Mouse (Mus musculus): ENCODE results near the gene Dach1. TPM values are rescaled to one million over a fixed set of nuclear protein-coding genes. Genes with fewer than 3 reads are reported as not detected.

Dach1 gene
- 8.6 and 8.8 TPM in 2 replicates for polyA plus RNA-seq (2014; fragmentation: Nextera tagmentation; extraction: Ambion mirVana)

- Histone ChIP-seq H3K4me3 (ENCODE audit: low read depth, low read length) (peak within 1 kb of the TSS; percentile 78), H3K9ac (replicated peaks; ENCODE audit: low read depth, low read length) (peak within 1 kb of the TSS; percentile 65), H3K4me1 (ENCODE audit: control insufficient read depth, insufficient read depth, low read length) (no peaks in the 10 kb centered on the region), H3K27ac (ENCODE audit: low read length) (peak within 1 kb of the TSS; percentile 59; the same call in 1 of the 2 replicates), H3K27me3 (ENCODE audit: control insufficient read depth, insufficient read depth, low read length) (no peaks in the 10 kb centered on the region), H3K36me3 (ENCODE audit: control insufficient read depth, insufficient read depth, low read length) (no peaks in the 10 kb centered on the region), H3K9me3 (ENCODE audit: control insufficient read depth, low read depth, low read length) (no peaks in the 10 kb centered on the region), H3K4me2 (replicated peaks; ENCODE audit: low read depth, low read length) (peak within 1 kb of the TSS; percentile 82)
- ATAC-seq (ENCODE audit: insufficient number of reproducible peaks, insufficient read depth, low FRiP score, low read depth), result peak; percentile 62
- WGBS, result 2% methylated on average over 30 of the region's 32 CpGs
These were observed at the start of gene Dach1 for GRCm38 (mm10) chr14:98169421-98170076. TSS of gene Dach1 (minus strand) at chr14:98169765.

DNA sequence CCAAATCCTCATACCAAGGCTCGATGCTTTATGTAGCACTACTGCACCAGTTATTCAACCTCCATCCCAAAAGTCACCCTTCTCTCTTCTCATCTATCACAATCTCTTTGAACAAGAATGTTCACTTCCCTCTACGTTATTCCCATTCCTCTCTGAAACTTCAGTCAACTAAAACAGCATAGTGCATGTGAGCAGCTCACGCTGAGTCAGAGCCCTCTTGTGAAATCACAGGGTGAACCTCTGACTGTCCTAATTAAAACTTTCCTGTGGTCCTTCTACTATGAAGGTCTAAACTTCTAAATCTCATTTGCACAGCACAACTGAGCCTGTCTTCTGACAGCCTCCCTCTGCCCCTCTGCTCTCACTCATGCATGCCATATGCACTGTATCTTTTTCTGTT is 30.5 kb upstream of the Dach1 start:
- Histone ChIP-seq H3K9me3 (ENCODE audit: control insufficient read depth, low read depth, low read length) (no peaks in the 10 kb centered on the region), H3K27ac (ENCODE audit: low read length) (no peak overlapping the region), H3K27me3 (ENCODE audit: control insufficient read depth, insufficient read depth, low read length) (no peaks in the 10 kb centered on the region), H3K4me1 (ENCODE audit: control insufficient read depth, insufficient read depth, low read length) (no peaks in the 10 kb centered on the region), H3K36me3 (ENCODE audit: control insufficient read depth, insufficient read depth, low read length) (no peaks in the 10 kb centered on the region), H3K4me3 (ENCODE audit: low read depth, low read length) (no peak overlapping the region), H3K9ac (replicated peaks; ENCODE audit: low read depth, low read length) (no peak overlapping the region), H3K4me2 (replicated peaks; ENCODE audit: low read depth, low read length) (no peak overlapping the region)
- WGBS, result 86% methylated on average over 3 of the region's 3 CpGs
- ATAC-seq (ENCODE audit: insufficient number of reproducible peaks, insufficient read depth, low FRiP score, low read depth), result no peak

DNA sequence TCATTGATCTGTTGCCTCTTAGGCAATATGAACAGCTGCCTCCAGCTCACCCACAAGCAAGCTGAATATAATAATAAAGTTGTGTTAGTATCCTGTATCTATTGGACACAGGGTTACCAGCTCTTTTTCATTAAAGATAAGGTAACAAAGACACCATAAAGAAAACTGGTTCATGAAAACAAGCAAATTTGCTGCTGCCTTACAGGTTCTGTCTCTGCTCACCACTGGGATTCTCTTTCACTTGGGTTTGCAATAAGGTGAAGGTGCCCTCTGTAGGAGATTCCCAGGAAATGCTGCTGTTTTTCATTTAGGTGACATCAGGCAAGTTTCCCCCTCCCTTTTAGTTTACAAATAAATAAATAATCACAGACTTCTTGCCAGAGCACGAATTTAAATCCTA is 12.0 kb upstream of the Dach1 start:
- Histone ChIP-seq H3K27ac (ENCODE audit: low read length) (no peak overlapping the region), H3K27me3 (ENCODE audit: control insufficient read depth, insufficient read depth, low read length) (no peaks in the 10 kb centered on the region), H3K9ac (replicated peaks; ENCODE audit: low read depth, low read length) (no peak overlapping the region), H3K4me3 (ENCODE audit: low read depth, low read length) (no peak overlapping the region), H3K4me2 (replicated peaks; ENCODE audit: low read depth, low read length) (no peak overlapping the region), H3K9me3 (ENCODE audit: control insufficient read depth, low read depth, low read length) (no peaks in the 10 kb centered on the region), H3K36me3 (ENCODE audit: control insufficient read depth, insufficient read depth, low read length) (no peaks in the 10 kb centered on the region), H3K4me1 (ENCODE audit: control insufficient read depth, insufficient read depth, low read length) (no peaks in the 10 kb centered on the region)
- no peak for ATAC-seq (ENCODE audit: insufficient number of reproducible peaks, insufficient read depth, low FRiP score, low read depth)
- WGBS, result 4% methylated on average over 1 of the region's 1 CpGs

GRCm38 (mm10) chr14:98173831-98174230 is 4.3 kb upstream of the Dach1 start:
- H3K4me3 ChIP-seq (ENCODE audit: low read depth, low read length), result no peak overlapping the region
- no peak overlapping the region for H3K4me2 ChIP-seq (replicated peaks; ENCODE audit: low read depth, low read length)
- H3K27ac ChIP-seq (ENCODE audit: low read length), result no peak overlapping the region
- ATAC-seq (ENCODE audit: insufficient number of reproducible peaks, insufficient read depth, low FRiP score, low read depth), result no peak
- H3K9me3 ChIP-seq (ENCODE audit: control insufficient read depth, low read depth, low read length), result no peaks in the 10 kb centered on the region
- no peaks in the 10 kb centered on the region for H3K27me3 ChIP-seq (ENCODE audit: control insufficient read depth, insufficient read depth, low read length)
- no peaks in the 10 kb centered on the region for H3K4me1 ChIP-seq (ENCODE audit: control insufficient read depth, insufficient read depth, low read length)
- no peaks in the 10 kb centered on the region for H3K36me3 ChIP-seq (ENCODE audit: control insufficient read depth, insufficient read depth, low read length)
- 46% methylated on average over 2 of the region's 2 CpGs for WGBS
- H3K9ac ChIP-seq (replicated peaks; ENCODE audit: low read depth, low read length), result no peak overlapping the region

GRCm38 (mm10) chr14:98172394-98172905 is 2.9 kb upstream of the Dach1 start:
- Histone ChIP-seq H3K4me1 (ENCODE audit: control insufficient read depth, insufficient read depth, low read length) (no peaks in the 10 kb centered on the region), H3K9ac (replicated peaks; ENCODE audit: low read depth, low read length) (no peak overlapping the region), H3K4me2 (replicated peaks; ENCODE audit: low read depth, low read length) (no peak overlapping the region), H3K27me3 (ENCODE audit: control insufficient read depth, insufficient read depth, low read length) (no peaks in the 10 kb centered on the region), H3K4me3 (ENCODE audit: low read depth, low read length) (no peak overlapping the region), H3K27ac (ENCODE audit: low read length) (no peak overlapping the region), H3K36me3 (ENCODE audit: control insufficient read depth, insufficient read depth, low read length) (no peaks in the 10 kb centered on the region), H3K9me3 (ENCODE audit: control insufficient read depth, low read depth, low read length) (no peaks in the 10 kb centered on the region)
- WGBS, result 12% methylated on average over 5 of the region's 5 CpGs
- ATAC-seq (ENCODE audit: insufficient number of reproducible peaks, insufficient read depth, low FRiP score, low read depth), result no peak

GRCm38 (mm10) chr14:98171861-98172260 is 2.3 kb upstream of the Dach1 start:
- Histone ChIP-seq H3K9me3 (ENCODE audit: control insufficient read depth, low read depth, low read length) (no peaks in the 10 kb centered on the region), H3K27me3 (ENCODE audit: control insufficient read depth, insufficient read depth, low read length) (no peaks in the 10 kb centered on the region), H3K27ac (ENCODE audit: low read length) (no peak overlapping the region), H3K4me1 (ENCODE audit: control insufficient read depth, insufficient read depth, low read length) (no peaks in the 10 kb centered on the region), H3K4me3 (ENCODE audit: low read depth, low read length) (no peak overlapping the region), H3K4me2 (replicated peaks; ENCODE audit: low read depth, low read length) (no peak overlapping the region), H3K9ac (replicated peaks; ENCODE audit: low read depth, low read length) (no peak overlapping the region), H3K36me3 (ENCODE audit: control insufficient read depth, insufficient read depth, low read length) (no peaks in the 10 kb centered on the region)
- no peak for ATAC-seq (ENCODE audit: insufficient number of reproducible peaks, insufficient read depth, low FRiP score, low read depth)
- 22% methylated on average over 5 of the region's 5 CpGs for WGBS

- Histone ChIP-seq H3K9ac (replicated peaks; ENCODE audit: low read depth, low read length) (peak overlapping the region; percentile 65), H3K36me3 (ENCODE audit: control insufficient read depth, insufficient read depth, low read length) (no peaks in the 10 kb centered on the region), H3K9me3 (ENCODE audit: control insufficient read depth, low read depth, low read length) (no peaks in the 10 kb centered on the region), H3K4me2 (replicated peaks; ENCODE audit: low read depth, low read length) (peak overlapping the region; percentile 82), H3K27ac (ENCODE audit: low read length) (peak overlapping the region; percentile 59; the same call in 1 of the 2 replicates), H3K4me3 (ENCODE audit: low read depth, low read length) (peak overlapping the region; percentile 78), H3K4me1 (ENCODE audit: control insufficient read depth, insufficient read depth, low read length) (no peaks in the 10 kb centered on the region), H3K27me3 (ENCODE audit: control insufficient read depth, insufficient read depth, low read length) (no peaks in the 10 kb centered on the region)
- ATAC-seq (ENCODE audit: insufficient number of reproducible peaks, insufficient read depth, low FRiP score, low read depth), result peak; percentile 53; the same call in 1 of the 2 replicates
- under 1% methylated on average over 45 of the region's 45 CpGs for WGBS
These were observed 610 bp downstream of the Dach1 start for GRCm38 (mm10) chr14:98168908-98169401.

DNA sequence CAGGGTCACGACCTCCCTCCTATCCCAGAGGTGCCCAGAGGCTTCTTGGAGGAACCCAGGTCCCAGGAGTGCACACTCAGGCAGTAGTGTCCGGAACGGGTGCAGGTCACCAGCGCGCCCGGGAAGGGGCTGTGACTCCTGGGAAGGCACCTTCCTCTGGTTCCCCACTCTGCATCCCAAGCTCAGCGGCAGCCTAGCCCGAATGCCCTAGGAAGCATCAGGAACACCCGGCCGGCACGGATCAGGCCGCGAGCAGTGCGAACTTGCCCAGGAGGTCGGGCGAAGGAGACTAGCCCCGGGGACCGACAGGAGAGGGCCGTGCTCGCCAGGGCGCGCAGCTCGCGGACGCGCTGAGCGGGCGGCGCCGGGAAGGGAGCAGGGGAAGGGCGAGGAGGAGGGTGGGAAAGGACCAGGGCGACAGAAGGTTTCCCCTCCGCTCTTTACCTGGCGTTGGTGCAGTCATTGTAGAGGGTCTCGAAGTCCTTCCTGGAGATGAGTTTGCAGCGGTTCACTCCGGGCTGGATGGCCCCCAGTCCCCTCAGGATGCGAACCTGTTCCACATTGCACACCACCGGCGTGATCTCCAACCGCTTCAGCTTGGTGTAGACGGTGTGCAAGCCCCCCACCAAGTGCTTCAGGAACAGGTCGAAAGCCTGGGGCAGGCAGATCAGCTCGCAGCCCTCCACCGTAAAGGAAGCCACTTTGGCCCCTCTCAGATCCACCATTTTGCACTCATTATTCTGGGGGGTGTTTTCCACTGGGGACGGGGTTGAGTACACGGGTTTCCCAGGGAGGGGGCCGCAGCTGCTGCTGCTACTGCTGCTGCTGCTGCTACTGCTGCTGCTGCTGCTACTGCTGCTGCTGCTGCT is 1.3 kb downstream of the Dach1 start:
- no peaks in the 10 kb centered on the region for H3K27me3 ChIP-seq (ENCODE audit: control insufficient read depth, insufficient read depth, low read length)
- H3K4me3 ChIP-seq (ENCODE audit: low read depth, low read length), result peak overlapping the region; percentile 78
- H3K27ac ChIP-seq (ENCODE audit: low read length), result peak overlapping the region; percentile 59; the same call in 1 of the 2 replicates
- WGBS, result under 1% methylated on average over 46 of the region's 48 CpGs
- H3K9me3 ChIP-seq (ENCODE audit: control insufficient read depth, low read depth, low read length), result no peaks in the 10 kb centered on the region
- no peaks in the 10 kb centered on the region for H3K36me3 ChIP-seq (ENCODE audit: control insufficient read depth, insufficient read depth, low read length)
- peak overlapping the region; percentile 65 for H3K9ac ChIP-seq (replicated peaks; ENCODE audit: low read depth, low read length)
- no peaks in the 10 kb centered on the region for H3K4me1 ChIP-seq (ENCODE audit: control insufficient read depth, insufficient read depth, low read length)
- H3K4me2 ChIP-seq (replicated peaks; ENCODE audit: low read depth, low read length), result peak overlapping the region; percentile 82
- peak; percentile 49 for ATAC-seq (ENCODE audit: insufficient number of reproducible peaks, insufficient read depth, low FRiP score, low read depth)

Data from stomach, embryonic 14.5 days (tissue).